Mouse (Mus musculus) bone marrow macrophage, adult 2 months (primary cell): ENCODE measurements around the gene Mrpl39. TPM values are rescaled to one million over a fixed set of nuclear protein-coding genes. Genes with fewer than 3 reads are reported as not detected.

ENCODE experiments used
- H3K27ac ChIP-seq: 2 replicates; pipeline ENCODE4 v1.5.1; 2012; ENCODE audit warnings: low read depth, low read length; ENCODE audit not compliant: insufficient read depth
- H3K4me1 ChIP-seq: 2 replicates; pipeline ENCODE4 v1.6.1; 2012; ENCODE audit warnings: low read length; ENCODE audit not compliant: control insufficient read depth, insufficient read depth
- H3K4me3 ChIP-seq: 2 replicates; pipeline ENCODE4 v1.5.1; 2012; ENCODE audit warnings: mild to moderate bottlenecking, low read length, moderate library complexity; ENCODE audit not compliant: insufficient read depth
- CTCF ChIP-seq: IDR thresholded peaks from 2 replicates; pipeline ENCODE4 v1.5.1; 2012; ENCODE audit warnings: low read depth, mild to moderate bottlenecking, low read length, moderate library complexity
- POLR2A ChIP-seq: IDR thresholded peaks from 2 replicates; pipeline ENCODE4 v1.6.1; 2012; ENCODE audit warnings: mild to moderate bottlenecking, low read depth, low read length, borderline replicate concordance
- polyA plus RNA-seq: library from polyadenylated mRNA; stranded (reverse); fragments of >200 nt; gene quantifications from 2 replicates; pipeline ENCODE4 v1.2.4, GENCODE M21; 2012; ENCODE audit not compliant: missing spikeins, insufficient read depth, insufficient read length

Gene Mrpl39
- polyA plus RNA-seq, 1 experiment, result 17.9 TPM

DNA sequence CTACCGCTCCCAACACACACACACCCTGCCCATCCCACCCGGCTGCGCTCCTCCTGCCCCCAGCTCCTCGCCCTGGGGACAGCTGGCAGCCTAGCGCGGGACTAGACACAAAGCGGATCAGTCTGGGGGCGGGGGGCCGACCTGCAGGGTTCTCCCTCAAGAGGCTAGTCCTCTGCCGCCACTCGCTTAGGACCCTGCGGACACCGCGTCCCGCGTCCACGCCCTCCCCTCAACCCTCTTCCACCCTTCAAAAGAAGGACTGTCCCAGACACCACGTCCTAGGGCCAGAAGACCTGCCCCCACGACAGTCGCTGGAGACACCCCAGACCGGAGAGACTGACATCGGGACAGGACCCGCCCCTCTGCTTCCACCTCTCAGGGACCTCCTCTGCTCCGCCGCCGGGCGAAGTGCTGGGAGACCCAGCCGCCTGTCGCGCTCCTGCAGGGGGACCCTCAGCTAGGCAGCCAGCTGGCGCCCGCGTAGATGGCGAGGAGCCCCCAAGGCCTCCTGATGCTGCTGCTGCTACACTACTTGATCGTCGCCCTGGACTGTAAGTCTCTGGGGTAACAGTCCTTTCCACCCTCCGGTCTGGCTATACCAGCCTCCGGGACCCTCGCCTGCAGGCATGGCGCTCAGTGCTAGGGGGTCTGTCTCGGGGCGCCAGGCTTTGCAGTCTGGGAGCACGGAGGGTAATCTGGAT lies 38.6 kb upstream of the Mrpl39 start, which contains the start of gene Jam2:
Gene Jam2 (plus strand): TSS at position 121 of the 701 bp plus-strand sequence.
- peak within 1 kb of the TSS; percentile 55 for H3K4me3 ChIP-seq
- TF ChIP-seq POLR2A (no peak), CTCF (no peak)
- H3K27ac ChIP-seq, result no peak within 1 kb of the TSS
- no peaks in the 10 kb centered on the region for H3K4me1 ChIP-seq

- TF ChIP-seq CTCF, result no peak
- Histone ChIP-seq H3K27ac (no peak overlapping the region), H3K4me3 (peak overlapping the region; percentile 55; the same call in 1 of the 2 replicates), H3K4me1 (no peaks in the 10 kb centered on the region)
Observed at GRCm38 (mm10) chr16:84773268-84773861, 37.8 kb upstream of the Mrpl39 start.

DNA sequence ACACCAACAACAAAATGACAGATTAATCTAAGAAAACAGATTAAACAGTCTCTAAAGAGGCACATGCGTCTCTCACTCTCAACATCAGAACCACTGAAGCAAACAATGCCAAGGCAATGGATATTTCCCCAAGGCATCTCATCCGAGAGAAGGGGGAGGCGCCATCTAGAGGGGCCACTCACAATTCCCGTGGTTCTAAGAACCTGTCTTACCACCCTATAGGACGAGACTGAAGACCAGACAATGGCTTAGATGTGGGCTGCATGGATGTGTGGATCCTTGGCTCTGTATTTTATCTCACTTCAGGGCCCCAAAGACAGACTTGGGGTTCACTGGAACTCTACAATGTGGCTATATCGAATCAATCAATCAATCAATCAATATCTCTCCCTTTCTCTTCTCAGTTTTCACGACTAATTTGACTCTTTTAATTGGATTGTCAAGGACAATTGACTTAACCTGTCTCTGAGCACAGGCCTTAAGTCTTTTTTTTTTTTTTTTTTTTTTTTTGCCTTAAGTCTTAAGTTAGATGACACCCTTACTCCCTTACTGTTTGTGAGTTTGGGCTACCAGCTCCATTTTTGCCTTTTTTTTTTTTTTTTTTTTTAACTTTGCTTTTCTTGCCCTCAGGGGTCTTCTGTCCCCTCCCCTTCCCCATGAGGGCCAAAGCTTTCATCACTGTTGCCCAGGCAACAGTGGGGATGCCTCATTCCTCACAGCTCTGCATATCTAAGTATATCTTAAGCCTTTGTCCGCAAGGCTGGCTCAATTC lies 37.1 kb upstream of the Mrpl39 start:
- TF ChIP-seq POLR2A, result no peak
- no peak for TF ChIP-seq CTCF
- Histone ChIP-seq H3K4me3 (no peak overlapping the region), H3K4me1 (no peaks in the 10 kb centered on the region), H3K27ac (no peak overlapping the region)

- Histone ChIP-seq H3K4me1 (no peaks in the 10 kb centered on the region), H3K4me3 (no peak overlapping the region), H3K27ac (no peak overlapping the region)
- TF ChIP-seq POLR2A (no peak), CTCF (no peak)
Observed at GRCm38 (mm10) chr16:84771461-84771860, 35.9 kb upstream of the Mrpl39 start.

- no peak for TF ChIP-seq CTCF
- TF ChIP-seq POLR2A, result no peak
- no peaks in the 10 kb centered on the region for H3K4me1 ChIP-seq
- no peak overlapping the region for H3K4me3 ChIP-seq
- H3K27ac ChIP-seq, result no peak overlapping the region
Observed at GRCm38 (mm10) chr16:84770891-84771290, 35.3 kb upstream of the Mrpl39 start.

DNA sequence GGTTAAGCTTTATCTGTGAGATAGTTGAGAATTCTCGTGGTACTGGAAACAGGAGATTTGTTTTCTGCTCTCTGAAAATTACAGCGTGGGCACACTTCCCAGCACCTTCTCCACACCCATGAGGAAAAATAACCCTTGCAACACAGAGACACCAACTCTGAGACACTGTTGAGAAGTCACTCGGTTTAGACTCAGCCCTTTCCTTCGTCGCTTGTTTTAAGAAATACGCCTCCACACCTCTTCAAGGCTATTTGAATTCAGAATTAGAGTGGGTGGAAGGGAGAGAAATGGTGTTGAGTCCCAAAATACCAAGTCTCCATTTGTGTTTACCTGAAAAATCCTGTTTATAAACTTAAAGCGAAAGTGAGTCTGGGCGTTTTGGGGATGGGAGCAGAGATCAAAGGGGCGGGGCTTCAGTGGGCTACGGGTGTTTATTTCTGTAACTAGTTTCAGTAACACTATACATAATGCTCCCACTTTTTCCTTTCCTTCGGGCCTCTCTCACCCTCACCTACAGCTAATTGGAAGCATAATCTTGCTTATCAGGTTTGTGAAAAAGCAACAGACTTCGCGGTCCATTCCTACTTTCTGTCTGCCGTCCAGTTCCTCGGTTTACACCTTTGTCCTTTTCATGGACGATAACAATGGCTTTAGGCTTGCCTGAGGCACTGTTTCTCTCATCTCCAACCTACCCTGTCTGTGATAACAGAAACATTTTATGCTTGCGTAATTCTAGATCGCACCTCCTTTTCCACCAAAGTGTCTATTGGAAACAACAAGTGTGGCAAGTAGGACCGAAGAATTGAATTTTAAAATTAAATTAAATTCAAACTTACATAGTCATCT lies 34.3 kb upstream of the Mrpl39 start:
- Histone ChIP-seq H3K27ac (no peak overlapping the region), H3K4me3 (no peak overlapping the region), H3K4me1 (no peaks in the 10 kb centered on the region)
- TF ChIP-seq CTCF (no peak), POLR2A (no peak)

DNA sequence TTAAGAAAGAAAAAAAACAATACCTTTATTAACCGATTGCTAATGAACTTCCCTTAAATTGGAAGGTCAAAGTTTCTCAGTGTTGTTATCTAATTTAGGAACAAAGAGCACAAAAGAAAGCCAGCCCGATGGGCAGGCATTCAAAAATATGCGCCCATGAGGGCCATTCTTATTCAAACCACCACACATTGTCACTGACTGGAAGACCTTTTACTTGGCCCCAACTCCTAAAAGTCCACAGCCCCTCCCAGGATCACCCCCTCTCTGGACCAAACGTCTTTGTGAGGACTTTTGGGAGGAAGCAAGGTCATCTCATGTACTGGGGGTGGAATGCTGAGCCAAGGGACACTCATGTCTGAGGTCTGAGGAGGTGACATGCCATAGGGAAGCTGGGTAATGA lies 33.6 kb upstream of the Mrpl39 start:
- H3K4me3 ChIP-seq, result no peak overlapping the region
- no peak for TF ChIP-seq CTCF
- TF ChIP-seq POLR2A, result no peak

DNA sequence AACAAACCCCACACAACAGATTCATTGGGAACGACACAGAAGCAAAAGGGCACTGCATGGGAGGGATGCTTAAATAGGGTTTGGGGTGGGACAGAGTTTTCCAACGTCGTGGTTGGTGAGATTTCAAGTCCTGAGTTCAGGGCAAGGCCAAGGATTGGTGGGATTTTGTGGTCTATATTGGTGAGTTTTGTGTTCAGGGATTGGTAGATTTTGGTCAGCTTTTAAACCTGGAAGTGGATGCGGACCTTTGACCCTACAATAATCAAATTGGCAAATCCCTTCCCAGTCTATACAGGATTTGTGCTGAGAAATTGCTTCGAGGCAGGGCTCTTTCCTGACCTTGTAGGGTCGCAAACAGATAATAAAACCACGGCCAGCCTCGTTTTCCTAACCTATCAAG lies 32.4 kb upstream of the Mrpl39 start:
- H3K4me3 ChIP-seq, result no peak overlapping the region
- TF ChIP-seq CTCF (no peak), POLR2A (no peak)
- no peaks in the 10 kb centered on the region for H3K4me1 ChIP-seq
- H3K27ac ChIP-seq, result no peak overlapping the region

More for the DNA sequence above, 33.6 kb upstream of the Mrpl39 start:
- H3K4me1 ChIP-seq, result no peaks in the 10 kb centered on the region
- H3K27ac ChIP-seq, result no peak overlapping the region

GRCm38 (mm10) chr16:84745721-84746306 lies 10.3 kb upstream of the Mrpl39 start:
- Histone ChIP-seq H3K4me1 (no peaks in the 10 kb centered on the region), H3K27ac (no peak overlapping the region), H3K4me3 (no peak overlapping the region)
- TF ChIP-seq CTCF (no peak), POLR2A (no peak)
